Mouse (Mus musculus) myocyte (in vitro differentiated cells): ENCODE measurements at regions not wholly inside any gene's neighbourhood (a gene's known extent, or its start where the extent isn't known, plus 50 kb on each side); places are given as distances from the start of the nearest gene placed in this dataset.

Experiments used
- H3K27me3 ChIP-seq: one replicate; pipeline ENCODE4 v1.6.1; 2011; ENCODE audit not compliant: control insufficient read depth, insufficient read depth, insufficient read length
- H3K36me3 ChIP-seq: one replicate; pipeline ENCODE4 v1.6.1; 2011; ENCODE audit not compliant: control insufficient read depth, insufficient read depth
- H3K4me2 ChIP-seq: one replicate; pipeline ENCODE4 v1.6.1; 2011; ENCODE audit warnings: low read depth, control low read depth
- H3K4me3 ChIP-seq: one replicate; pipeline ENCODE4 v1.5.1; 2011; ENCODE audit warnings: mild to moderate bottlenecking, control low read depth, moderate library complexity
- H3K79me2 ChIP-seq: one replicate; pipeline ENCODE4 v1.6.1; 2011; ENCODE audit not compliant: control insufficient read depth, insufficient read depth
- H3ac ChIP-seq: one replicate; pipeline ENCODE4 v1.6.1; 2011; ENCODE audit not compliant: control insufficient read depth, insufficient read length
- CEBPB ChIP-seq: IDR thresholded peaks from 2 replicates; pipeline ENCODE4 v1.6.1; 2011; ENCODE audit warnings: mild to moderate bottlenecking, moderate library complexity; ENCODE audit not compliant: poor library complexity, insufficient read depth, severe bottlenecking
- E2F4 ChIP-seq: IDR thresholded peaks from one replicate; pipeline ENCODE4 v1.6.1; 2011; ENCODE audit warnings: mild to moderate bottlenecking, control low read depth, moderate library complexity; ENCODE audit not compliant: insufficient read depth
- MAX ChIP-seq: IDR thresholded peaks from one replicate; pipeline ENCODE4 v1.6.1; 2011; ENCODE audit warnings: low read depth, mild to moderate bottlenecking, control low read depth
- MYOD1 ChIP-seq, 3 experiments: IDR thresholded peaks; one replicate each; pipeline ENCODE4 v1.6.1; 2011; ENCODE audit warnings: control low read depth in 2 of 3, low read depth in 2 of 3, mild to moderate bottlenecking in 2 of 3, moderate library complexity in 1 of 3; ENCODE audit not compliant: insufficient read length in 2 of 3, control insufficient read depth in 1 of 3
- MYOG ChIP-seq, 3 experiments: IDR thresholded peaks; one replicate each; pipeline ENCODE4 v1.6.1; 2011; ENCODE audit warnings: control low read depth in 2 of 3, low read depth in 2 of 3, mild to moderate bottlenecking in 2 of 3; ENCODE audit not compliant: insufficient read length in 2 of 3, control insufficient read depth in 1 of 3, insufficient read depth in 1 of 3
- POLR2A ChIP-seq: IDR thresholded peaks from one replicate; pipeline ENCODE4 v1.6.1; 2011; ENCODE audit warnings: low read depth, mild to moderate bottlenecking, control low read depth, moderate library complexity; ENCODE audit not compliant: insufficient read length
- POLR2AphosphoS2 ChIP-seq: IDR thresholded peaks from one replicate; pipeline ENCODE4 v1.6.1; 2011; ENCODE audit warnings: low read depth, control low read depth; ENCODE audit not compliant: insufficient read length
- REST ChIP-seq: IDR thresholded peaks from one replicate; pipeline ENCODE4 v1.6.1; 2011; ENCODE audit warnings: mild to moderate bottlenecking, control low read depth, moderate library complexity; ENCODE audit not compliant: insufficient read depth, insufficient read length
- SRF ChIP-seq: IDR thresholded peaks from one replicate; pipeline ENCODE4 v1.6.1; 2011; ENCODE audit warnings: low read depth; ENCODE audit not compliant: control insufficient read depth, insufficient read length
- TCF12 ChIP-seq: IDR thresholded peaks from one replicate; pipeline ENCODE4 v1.6.1; 2011; ENCODE audit warnings: mild to moderate bottlenecking, control low read depth; ENCODE audit not compliant: poor library complexity, insufficient read depth, severe bottlenecking
- TCF3 ChIP-seq: IDR thresholded peaks from one replicate; pipeline ENCODE4 v1.6.1; 2011; ENCODE audit warnings: low read depth, control low read depth; ENCODE audit not compliant: insufficient read length
- USF1 ChIP-seq: IDR thresholded peaks from one replicate; pipeline ENCODE4 v1.6.1; 2011; ENCODE audit warnings: low read depth, mild to moderate bottlenecking, control low read depth, moderate library complexity

DNA sequence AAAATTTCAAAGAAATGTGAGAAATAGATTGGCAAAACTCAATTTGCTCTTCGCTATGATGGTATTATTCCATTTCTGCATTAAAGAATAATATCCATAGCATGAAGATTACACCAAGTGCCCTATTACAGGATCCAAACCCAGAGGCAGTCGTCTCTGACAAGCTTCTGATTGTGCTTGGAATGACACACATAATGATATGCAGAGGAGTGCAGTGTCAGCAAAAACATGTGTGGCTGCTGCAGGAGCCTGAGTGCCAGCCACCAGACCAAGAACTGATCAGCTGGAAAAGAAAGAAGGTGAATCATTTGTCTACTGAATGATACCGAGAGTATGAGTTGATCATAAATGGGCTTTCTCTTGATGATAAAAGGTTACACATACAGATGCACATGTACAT is 137.3 kb downstream of the Il15 start:
- no peaks in the 10 kb centered on the region for H3K79me2 ChIP-seq
- H3ac ChIP-seq: no peak overlapping the region
- H3K4me2 ChIP-seq: no peak overlapping the region
- no peak for TF ChIP-seq MYOD1 (IDR thresholded peaks at IDR 0.05; ENCODE audit: control insufficient read depth in 1 of 3, insufficient read length in 2 of 3, low read depth in 2 of 3)
- no peak for TF ChIP-seq REST
- no peak for TF ChIP-seq MAX
- no peak for TF ChIP-seq SRF
- TF ChIP-seq TCF12: no peak
- TF ChIP-seq MYOG (IDR thresholded peaks at IDR 0.05; ENCODE audit: control insufficient read depth in 1 of 3, insufficient read depth in 1 of 3, insufficient read length in 2 of 3, low read depth in 2 of 3): no peak
- TF ChIP-seq USF1: no peak
- no peak for TF ChIP-seq POLR2A
- TF ChIP-seq CEBPB: no peak
- TF ChIP-seq E2F4: no peak
- TF ChIP-seq TCF3: no peak
- TF ChIP-seq POLR2AphosphoS2: no peak
- no peaks in the 10 kb centered on the region for H3K36me3 ChIP-seq
- H3K27me3 ChIP-seq: no peaks in the 10 kb centered on the region
- H3K4me3 ChIP-seq: no peak overlapping the region

GRCm38 (mm10) chr8:82262196-82262595 is 140.8 kb downstream of the Il15 start:
- H3K4me2 ChIP-seq: no peak overlapping the region
- H3K79me2 ChIP-seq: no peaks in the 10 kb centered on the region
- H3K4me3 ChIP-seq: no peak overlapping the region
- H3K36me3 ChIP-seq: no peaks in the 10 kb centered on the region
- no peaks in the 10 kb centered on the region for H3K27me3 ChIP-seq
- TF ChIP-seq CEBPB: 0 out of 2 replicates have a peak, but pooled peaks have one; percentile 28
- no peak for TF ChIP-seq TCF12
- H3ac ChIP-seq: no peak overlapping the region

GRCm38 (mm10) chr8:82260613-82261012 is 142.4 kb downstream of the Il15 start:
- Histone ChIP-seq H3K4me2 (no peak overlapping the region), H3K36me3 (no peaks in the 10 kb centered on the region), H3K79me2 (no peaks in the 10 kb centered on the region), H3K4me3 (no peak overlapping the region), H3K27me3 (no peaks in the 10 kb centered on the region), H3ac (no peak overlapping the region)
- TF ChIP-seq TCF12: no peak
- TF ChIP-seq POLR2AphosphoS2: no peak
- no peak for TF ChIP-seq TCF3
- TF ChIP-seq SRF: no peak
- TF ChIP-seq POLR2A: no peak
- TF ChIP-seq USF1: no peak
- no peak for TF ChIP-seq CEBPB
- TF ChIP-seq E2F4: no peak
- no peak for TF ChIP-seq REST
- TF ChIP-seq MYOD1 (IDR thresholded peaks at IDR 0.05; ENCODE audit: control insufficient read depth in 1 of 3, insufficient read length in 2 of 3, low read depth in 2 of 3): no peak
- TF ChIP-seq MYOG (IDR thresholded peaks at IDR 0.05; ENCODE audit: control insufficient read depth in 1 of 3, insufficient read depth in 1 of 3, insufficient read length in 2 of 3, low read depth in 2 of 3): no peak

DNA sequence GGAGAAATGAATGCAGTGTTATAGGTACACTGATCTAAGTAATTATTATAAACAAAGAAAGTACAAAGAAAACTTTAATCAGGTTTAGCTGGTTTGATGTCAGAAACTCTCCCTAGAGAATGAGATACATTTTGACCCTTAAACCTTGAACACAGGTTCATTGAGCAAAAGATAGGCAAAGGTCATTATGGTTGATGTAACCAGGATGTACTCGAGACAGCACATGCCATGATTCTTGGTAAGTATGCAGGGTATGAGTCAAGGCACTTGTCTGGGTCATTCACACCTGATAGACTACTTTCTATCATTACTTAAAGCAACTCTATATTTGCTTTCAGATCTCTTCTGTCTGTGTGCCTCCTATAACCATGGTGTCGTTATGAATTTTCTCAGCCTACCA is 147.2 kb downstream of the Il15 start:
- H3K4me2 ChIP-seq: no peak overlapping the region
- H3K4me3 ChIP-seq: no peak overlapping the region
- H3K79me2 ChIP-seq: no peaks in the 10 kb centered on the region
- H3ac ChIP-seq: no peak overlapping the region
- no peak for TF ChIP-seq USF1
- no peak for TF ChIP-seq REST
- no peak for TF ChIP-seq TCF12
- no peak for TF ChIP-seq E2F4
- no peak for TF ChIP-seq MAX
- TF ChIP-seq SRF: no peak
- TF ChIP-seq TCF3: no peak
- no peak for TF ChIP-seq MYOG (IDR thresholded peaks at IDR 0.05; ENCODE audit: control insufficient read depth in 1 of 3, insufficient read depth in 1 of 3, insufficient read length in 2 of 3, low read depth in 2 of 3)
- no peak for TF ChIP-seq MYOD1 (IDR thresholded peaks at IDR 0.05; ENCODE audit: control insufficient read depth in 1 of 3, insufficient read length in 2 of 3, low read depth in 2 of 3)
- TF ChIP-seq CEBPB: no peak
- no peak for TF ChIP-seq POLR2AphosphoS2
- TF ChIP-seq POLR2A: no peak
- H3K27me3 ChIP-seq: no peaks in the 10 kb centered on the region
- H3K36me3 ChIP-seq: no peaks in the 10 kb centered on the region

DNA sequence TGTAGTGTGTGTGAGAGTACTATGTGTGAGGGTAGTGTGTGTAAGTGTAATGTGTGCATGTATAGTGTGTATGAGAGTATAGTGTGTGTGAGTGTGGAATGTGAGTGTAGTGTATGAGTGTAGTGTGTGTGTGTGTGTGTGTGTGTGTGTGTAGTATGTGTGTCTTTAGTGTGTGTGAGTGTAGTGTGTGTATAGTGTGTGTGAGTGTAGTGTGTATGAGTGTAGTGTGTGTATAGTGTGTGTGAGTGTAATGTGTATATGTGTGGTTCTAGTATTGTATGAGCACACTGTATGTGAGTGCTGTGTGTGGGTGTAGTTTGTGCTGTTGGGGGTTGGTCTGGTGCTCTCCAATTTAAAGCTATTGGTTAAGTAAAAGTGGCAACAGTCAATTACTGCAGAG is 150.6 kb downstream of the Il15 start:
- H3K4me2 ChIP-seq: no peak overlapping the region
- no peak for TF ChIP-seq MAX
- no peak for TF ChIP-seq SRF
- H3ac ChIP-seq: no peak overlapping the region
- no peaks in the 10 kb centered on the region for H3K27me3 ChIP-seq
- H3K4me3 ChIP-seq: no peak overlapping the region
- H3K36me3 ChIP-seq: no peaks in the 10 kb centered on the region
- H3K79me2 ChIP-seq: no peaks in the 10 kb centered on the region
